In the genomic region with DNA sequence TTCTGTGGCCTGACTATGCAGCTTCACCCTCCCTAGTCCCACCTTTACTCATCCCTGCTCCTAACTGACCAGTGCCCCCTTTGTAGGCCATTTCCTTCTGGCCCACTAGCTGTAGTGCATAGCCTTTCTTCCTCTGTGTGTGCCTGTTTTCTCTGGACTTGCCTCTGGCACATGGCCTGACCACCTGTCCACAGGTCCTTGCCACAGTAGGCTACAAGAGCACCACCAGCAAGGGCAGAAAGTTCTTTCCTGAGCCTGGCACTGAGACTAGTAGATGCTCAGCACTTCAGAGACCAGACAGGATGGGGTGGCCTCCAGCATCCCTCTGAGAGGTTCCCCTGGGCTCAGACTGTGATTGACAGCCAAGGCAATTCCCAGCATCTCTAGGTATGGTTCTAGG, we compare ENCODE assay signal across 10 mouse cellular contexts. TPM values are rescaled to one million over a fixed set of nuclear protein-coding genes. Genes with fewer than 3 reads are reported as not detected.
"Had no signal": no experiment of that assay in that cellular context is flagged by ENCODE, and none has a peak within 500 bp of the region (broad histone marks: within the 10 kb centered on the region; RNA-seq: fewer than 3 reads in every experiment).

No protein-coding gene starts in this region.

- H3K9ac ChIP-seq: limb, embryonic 12.5 days; liver, embryonic 14.5 days; midbrain, embryonic 13.5 days; neural tube, embryonic 15.5 days had no signal

- H3K27ac ChIP-seq: limb, embryonic 12.5 days; liver, embryonic 14.5 days; midbrain, embryonic 13.5 days; neural tube, embryonic 15.5 days; stomach, postnatal 0 days had no signal

- H3K4me3 ChIP-seq: limb, embryonic 12.5 days; midbrain, embryonic 13.5 days; myocyte; neural tube, embryonic 15.5 days had no signal

- ATAC-seq: midbrain, embryonic 13.5 days had no signal

- H3K4me2 ChIP-seq: limb, embryonic 12.5 days; midbrain, embryonic 13.5 days; neural tube, embryonic 15.5 days had no signal

- H3K36me3 ChIP-seq: limb, embryonic 12.5 days; midbrain, embryonic 13.5 days had no signal

- H3K4me1 ChIP-seq: limb, embryonic 12.5 days; neural tube, embryonic 15.5 days had no signal

- DNase-seq: kidney, postnatal 25 days; liver; lung, adult 18-20 months; thymus, postnatal 4 days had no signal

- H3K9me3 ChIP-seq: limb, embryonic 12.5 days; midbrain, embryonic 13.5 days; neural tube, embryonic 15.5 days had no signal

- H3K27me3 ChIP-seq: limb, embryonic 12.5 days; midbrain, embryonic 13.5 days; neural tube, embryonic 15.5 days had no signal

RNA-seq across cellular contexts. Expression of a gene that starts 23.5 kb away (rescaled TPM):
- polyA plus RNA-seq: myocyte had no signal
